Mouse (Mus musculus) layer of hippocampus, adult 18-20 months (tissue): ENCODE measurements around the gene Gm17359. TPM values are rescaled to one million over a fixed set of nuclear protein-coding genes. Genes with fewer than 3 reads are reported as not detected.

ENCODE experiments used
- DNase-seq, 2 experiments: peaks; one replicate each; pipeline ENCODE4 v3.0.0; 2022; ENCODE audit warnings: low spot score in 2 of 2
- total RNA-seq, 2 experiments: library from RNA; stranded (reverse); gene quantifications; 2 replicates each; pipeline ENCODE4 v1.2.3; 2021

Gm17359 gene
- total RNA-seq, 2 experiments from 2014 or later: not detected

GRCm38 (mm10) chr3:79472362-79472761 lies 135.9 kb downstream of the Gm17359 start:
- no peak for DNase-seq

GRCm38 (mm10) chr3:79474911-79475310 lies 138.4 kb downstream of the Gm17359 start:
- peak; percentile 56 to 86 for DNase-seq

- no peak for DNase-seq
Observed at GRCm38 (mm10) chr3:79475980-79476379, 139.5 kb downstream of the Gm17359 start.

- DNase-seq: no peak
Observed at GRCm38 (mm10) chr3:79478400-79478799, 141.9 kb downstream of the Gm17359 start.

DNA sequence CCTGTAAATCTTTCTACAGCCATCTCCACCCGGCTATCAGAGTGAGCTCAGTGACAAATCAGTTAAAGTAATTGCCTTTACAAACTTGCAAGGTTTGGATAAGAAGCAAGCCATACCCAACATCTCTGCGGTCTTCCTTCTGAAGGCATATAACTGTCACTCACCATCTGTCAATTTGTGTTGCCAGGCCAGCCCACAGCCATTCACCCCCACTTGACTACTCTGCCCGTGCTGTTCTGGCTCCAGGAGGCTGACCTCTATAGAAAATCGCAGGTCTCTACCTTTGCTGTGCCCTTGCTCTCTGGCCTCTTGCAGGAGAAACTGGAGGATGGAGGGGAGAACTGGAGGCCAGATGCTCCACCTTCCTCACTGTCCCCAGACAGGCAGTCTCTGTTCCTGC lies 142.4 kb downstream of the Gm17359 start:
- no peak for DNase-seq

- no peak for DNase-seq
Observed at GRCm38 (mm10) chr3:79484286-79485063, 148.0 kb downstream of the Gm17359 start.

DNA sequence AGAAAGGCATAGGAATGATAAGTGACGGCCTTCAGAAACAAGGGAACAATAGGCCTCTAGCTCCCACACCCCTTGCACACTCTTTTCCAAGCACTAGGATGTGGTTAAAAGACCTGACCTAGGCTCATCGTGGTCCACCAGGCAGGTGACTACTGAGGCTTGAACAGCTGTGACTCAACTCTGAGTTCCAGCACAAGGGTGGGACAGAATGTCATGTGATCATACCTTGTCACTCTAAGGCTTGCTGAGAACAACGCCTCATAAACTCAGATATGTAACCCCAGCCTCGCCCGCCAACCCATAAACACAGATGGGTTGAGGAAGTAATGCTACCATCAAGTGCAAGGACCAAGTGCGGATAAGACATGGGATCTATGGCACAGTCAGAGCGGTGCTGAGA lies 151.6 kb downstream of the Gm17359 start:
- no peak for DNase-seq

DNA sequence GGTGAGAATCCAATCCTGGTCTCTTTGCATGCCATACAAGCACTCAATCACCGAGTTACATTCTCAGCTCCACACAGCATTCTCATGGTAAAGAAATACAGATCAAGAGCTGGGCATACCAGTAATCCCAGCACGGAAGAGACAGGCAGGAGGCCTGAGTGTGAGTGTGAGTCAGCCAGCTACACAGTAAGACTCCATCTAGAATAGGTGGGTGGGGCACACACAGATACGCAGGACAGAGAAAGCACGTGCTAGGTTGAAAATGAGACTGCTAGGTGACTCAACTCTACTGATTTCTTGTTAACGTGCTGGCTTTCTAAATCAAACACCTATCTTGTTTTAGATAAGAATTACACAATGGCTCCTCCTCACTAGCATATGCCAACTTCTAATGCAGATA lies 153.6 kb downstream of the Gm17359 start:
- DNase-seq: no peak

DNA sequence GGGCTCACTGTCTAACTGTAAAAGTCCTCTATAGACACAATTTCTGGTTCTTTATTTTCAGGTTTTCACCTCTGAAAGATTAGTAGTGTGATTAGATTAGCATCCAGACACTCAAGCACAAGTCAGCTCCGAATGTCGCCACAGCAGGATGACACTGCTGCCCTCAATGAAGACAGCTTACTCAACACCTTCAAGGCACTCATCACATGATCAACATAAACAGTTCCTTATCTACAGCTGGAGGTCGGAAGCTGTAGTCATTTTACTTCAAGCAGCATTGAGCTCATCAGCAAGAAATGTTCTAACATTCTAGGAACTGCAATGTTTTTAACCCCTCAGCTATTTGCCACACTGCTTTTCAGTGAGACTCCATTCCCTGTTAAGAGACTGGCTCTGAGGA lies 155.2 kb downstream of the Gm17359 start:
- no peak for DNase-seq

- DNase-seq: no peak
Observed at GRCm38 (mm10) chr3:79493064-79493463, 156.6 kb downstream of the Gm17359 start.

- DNase-seq: no peak
Observed at GRCm38 (mm10) chr3:79494028-79494427, 157.6 kb downstream of the Gm17359 start.

DNA sequence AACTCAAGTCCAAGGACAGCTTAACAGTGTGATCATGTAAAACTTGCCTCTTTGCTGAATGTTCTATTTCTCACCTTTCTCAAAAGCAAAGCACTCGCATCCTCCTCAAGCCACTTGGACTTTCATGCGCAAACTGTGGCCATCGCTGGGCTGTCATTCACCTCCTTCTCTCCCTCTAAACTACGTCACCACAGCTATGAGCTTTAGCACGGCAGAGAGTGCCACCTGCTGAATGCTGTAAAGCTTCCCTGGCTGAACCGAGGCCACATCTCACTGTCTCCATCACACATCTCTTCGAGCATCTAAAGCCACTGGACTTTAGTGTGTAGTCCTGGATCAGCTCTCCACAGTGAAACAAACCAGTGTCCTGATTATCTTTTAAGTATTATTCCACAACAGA lies 158.7 kb downstream of the Gm17359 start:
- DNase-seq: peak; percentile 39 to 79

- DNase-seq: no peak
Observed at GRCm38 (mm10) chr3:79496668-79497067, 160.2 kb downstream of the Gm17359 start.

DNA sequence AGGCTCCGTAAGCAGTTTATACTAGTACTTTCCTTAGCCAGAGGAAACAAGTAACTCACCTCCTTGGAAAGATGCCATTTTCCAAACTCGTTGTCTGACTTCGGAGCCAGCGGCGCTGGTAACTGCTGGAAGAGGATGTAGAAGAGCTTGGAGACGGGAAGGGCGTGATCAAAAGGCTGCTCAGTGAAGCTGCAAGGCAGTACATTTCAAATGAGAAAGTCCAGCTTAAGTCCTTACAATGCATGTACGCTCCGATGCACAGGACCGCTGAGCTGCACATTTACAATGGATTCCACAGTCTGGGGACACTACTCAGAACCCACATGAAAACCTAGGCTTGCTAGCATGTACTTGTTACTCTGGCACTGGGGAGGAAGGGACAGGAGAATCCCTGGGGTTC lies 163.8 kb downstream of the Gm17359 start:
- no peak for DNase-seq

DNA sequence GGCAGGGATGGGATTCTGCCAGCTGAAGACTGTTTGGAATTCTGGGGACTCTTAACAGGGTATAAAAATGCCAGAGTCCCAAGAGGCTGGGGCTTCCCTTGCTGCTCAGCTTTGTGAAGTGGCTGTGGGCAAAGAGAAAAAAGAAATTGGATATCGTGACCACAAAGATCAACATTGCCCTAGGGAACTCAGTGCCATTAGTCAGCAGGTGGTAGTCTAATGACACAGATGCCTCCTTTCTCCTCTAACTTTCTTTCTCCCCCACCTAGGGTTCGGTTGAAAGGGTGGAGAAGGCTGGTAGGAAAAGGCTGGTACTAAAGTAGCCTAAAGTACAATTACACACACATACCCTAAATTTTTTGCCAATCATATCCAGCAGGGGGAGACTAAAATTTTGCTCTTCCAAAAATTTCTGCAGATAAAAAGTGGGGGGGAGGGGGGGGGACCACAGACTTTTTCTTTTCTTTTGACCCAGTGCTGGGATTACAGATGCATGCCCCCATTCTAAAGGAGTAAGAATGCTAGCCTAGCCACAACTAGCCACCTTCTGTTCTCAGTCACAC lies 164.8 kb downstream of the Gm17359 start:
- no peak for DNase-seq

Other genes starting within 250 kb of the Gm17359 start
- gene Rapgef2, start 50.1 kb upstream of the Gm17359 start, total RNA-seq: 100 to 1,000 TPM; 158 to 163 TPM
- 10 to 100 TPM; 23.9 to 24.1 TPM for gene Fnip2, start 231.1 kb downstream of the Gm17359 start, total RNA-seq